Mouse (Mus musculus) forebrain, postnatal 0 days (tissue): ENCODE results near the gene Fggy. TPM values are rescaled to one million over a fixed set of nuclear protein-coding genes. Genes with fewer than 3 reads are reported as not detected.

Source experiments
- ATAC-seq: fragments of 200-750 bp; cut with Nextera tagmentation; 2 replicates; pipeline ENCODE4 v1.8.0; 2017; ENCODE audit warnings: mild to moderate bottlenecking, moderate library complexity
- DNase-seq: peaks from one replicate; pipeline ENCODE4 v3.0.0-alpha.2; 2015
- H3K27ac ChIP-seq: fragments of 300-500 bp; sonication (generic); 2 replicates; pipeline ENCODE4 v1.5.1; 2014; ENCODE audit warnings: low read depth, mild to moderate bottlenecking, antibody characterized with exemption, low read length, moderate library complexity, mixed read lengths
- H3K27me3 ChIP-seq: fragments of 300-500 bp; sonication (generic); 2 replicates; pipeline ENCODE4 v1.6.1; 2014; ENCODE audit warnings: mild to moderate bottlenecking, low read length, mixed read lengths; ENCODE audit not compliant: insufficient read depth
- H3K36me3 ChIP-seq: fragments of 300-500 bp; sonication (generic); 2 replicates; pipeline ENCODE4 v1.6.1; 2014; ENCODE audit warnings: mild to moderate bottlenecking, moderate library complexity; ENCODE audit not compliant: insufficient read depth
- H3K4me1 ChIP-seq: fragments of 300-500 bp; sonication (generic); 2 replicates; pipeline ENCODE4 v1.6.1; 2014; ENCODE audit warnings: antibody characterized with exemption; ENCODE audit not compliant: insufficient read depth
- H3K4me2 ChIP-seq: fragments of 300-500 bp; sonication (generic); 2 replicates; pipeline ENCODE4 v1.6.1; 2014; ENCODE audit warnings: low read depth, mild to moderate bottlenecking, moderate library complexity
- H3K4me3 ChIP-seq: fragments of 300-500 bp; sonication (generic); 2 replicates; pipeline ENCODE4 v1.5.1; 2014; ENCODE audit warnings: low read depth, low read length, mixed read lengths
- H3K9ac ChIP-seq: fragments of 300-500 bp; sonication (generic); 2 replicates; pipeline ENCODE4 v1.6.1; 2014; ENCODE audit warnings: mild to moderate bottlenecking
- H3K9me3 ChIP-seq: fragments of 300-500 bp; sonication (generic); 2 replicates; pipeline ENCODE4 v1.6.1; 2016; ENCODE audit warnings: low read length
- CTCF ChIP-seq: sonication (generic); IDR thresholded peaks from 2 replicates; pipeline ENCODE4 v1.5.1; 2016; ENCODE audit warnings: antibody characterized with exemption, control low read depth, low read depth
- WGBS: fragments of 180-500 bp; shearing (Covaris S2); extraction: QIAGEN DNeasy Blood & Tissue Kit; methylation state at CpG from one replicate; pipeline ENCODE4 v1.1.7; 2014; 5-methylcytosine and 5-hydroxymethylcytosine counted together
- polyA plus RNA-seq: library from polyadenylated mRNA; unstranded; fragments of >200 nt; fragmentation: Nextera tagmentation; extraction: Ambion mirVana; gene quantifications from 2 replicates; pipeline ENCODE4 v1.2.1, GENCODE M21; 2015
- total RNA-seq: library from RNA; depleted of rRNA; stranded (reverse); fragments of >200 nt; gene quantifications from 2 replicates; pipeline ENCODE4 v1.2.3, GENCODE M21; 2014

Gene Fggy
- total and polyA plus RNA-seq, 2 experiments from 2014 or later: 4.8 to 4.9 TPM

DNA sequence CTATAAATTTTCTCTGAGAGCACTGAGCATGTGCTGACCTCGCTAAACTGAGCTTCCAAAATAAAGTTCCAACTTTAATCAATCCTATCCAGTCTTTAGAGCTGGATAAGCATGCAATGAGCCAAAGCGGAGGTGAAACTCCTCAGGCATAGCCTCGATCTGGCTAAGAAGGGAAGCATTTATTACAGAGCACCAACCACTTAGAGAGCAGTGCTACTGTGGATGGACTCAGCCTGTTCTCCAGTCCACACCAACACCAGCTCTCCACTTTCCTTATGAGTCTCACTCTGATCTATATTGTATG lies 306.1 kb downstream of the Fggy start:
- DNase-seq (no peak), ATAC-seq (no peak)
- Histone ChIP-seq H3K4me3 (no peak overlapping the region), H3K9me3 (no peaks in the 10 kb centered on the region), H3K27me3 (no peaks in the 10 kb centered on the region), H3K27ac (no peak overlapping the region), H3K4me1 (no peaks in the 10 kb centered on the region), H3K4me2 (no peak overlapping the region), H3K9ac (no peak overlapping the region), H3K36me3 (no peaks in the 10 kb centered on the region)
- WGBS: 87% methylated on average over 3 of the region's 3 CpGs
- no peak for TF ChIP-seq CTCF

DNA sequence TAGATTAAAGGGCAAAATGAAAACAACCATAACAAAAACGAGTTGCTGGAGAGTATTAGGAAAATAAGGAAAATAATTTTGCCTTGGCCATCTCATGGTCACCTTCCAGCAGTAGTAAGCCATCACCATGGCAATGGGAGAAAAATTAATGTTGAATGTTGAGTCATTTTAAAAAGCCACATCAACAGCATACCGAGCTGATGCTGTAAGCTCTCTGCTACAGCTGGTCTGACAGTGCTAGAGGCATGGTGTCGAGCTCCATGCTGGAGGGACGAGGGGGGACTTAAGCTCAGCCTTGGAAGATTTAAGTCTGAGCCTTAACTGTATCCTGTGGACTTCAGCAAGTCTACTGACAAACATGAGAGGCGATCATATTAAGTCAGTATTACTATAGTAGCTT lies 307.9 kb downstream of the Fggy start:
- no peak for TF ChIP-seq CTCF
- H3K9me3 ChIP-seq: no peaks in the 10 kb centered on the region
- no peak overlapping the region for H3K27ac ChIP-seq
- no peak for DNase-seq
- no peak overlapping the region for H3K9ac ChIP-seq
- no peaks in the 10 kb centered on the region for H3K4me1 ChIP-seq
- H3K4me2 ChIP-seq: no peak overlapping the region
- 82% methylated on average over 5 of the region's 5 CpGs for WGBS
- H3K27me3 ChIP-seq: no peaks in the 10 kb centered on the region
- H3K4me3 ChIP-seq: no peak overlapping the region
- H3K36me3 ChIP-seq: no peaks in the 10 kb centered on the region
- ATAC-seq: no peak

DNA sequence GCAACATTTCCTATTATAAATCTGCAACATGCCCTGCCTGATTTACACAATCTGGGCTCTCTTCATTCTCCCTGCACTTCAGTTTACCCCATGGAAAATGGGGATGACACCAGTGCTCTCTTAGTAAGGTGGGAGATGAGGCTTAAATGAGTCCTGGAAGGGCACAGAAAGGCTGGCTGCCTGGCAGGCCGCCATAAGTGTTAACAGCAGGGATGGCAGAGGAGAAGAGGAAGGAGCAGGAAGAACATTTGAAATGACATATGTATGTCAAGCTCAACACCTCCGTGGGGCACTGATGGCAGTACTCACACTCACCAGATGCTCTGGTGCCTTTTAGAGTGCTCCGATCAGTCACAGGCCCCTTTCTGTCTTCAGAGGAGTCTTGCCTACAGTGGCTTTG lies 308.6 kb downstream of the Fggy start:
- H3K9ac ChIP-seq: no peak overlapping the region
- no peak for DNase-seq
- no peaks in the 10 kb centered on the region for H3K9me3 ChIP-seq
- ATAC-seq: peak; percentile 32; the same call in 1 of the 2 replicates
- H3K4me2 ChIP-seq: no peak overlapping the region
- no peaks in the 10 kb centered on the region for H3K36me3 ChIP-seq
- no peak for TF ChIP-seq CTCF
- 61% methylated on average over 3 of the region's 3 CpGs for WGBS
- no peaks in the 10 kb centered on the region for H3K27me3 ChIP-seq
- H3K4me3 ChIP-seq: no peak overlapping the region
- H3K4me1 ChIP-seq: no peaks in the 10 kb centered on the region
- no peak overlapping the region for H3K27ac ChIP-seq

DNA sequence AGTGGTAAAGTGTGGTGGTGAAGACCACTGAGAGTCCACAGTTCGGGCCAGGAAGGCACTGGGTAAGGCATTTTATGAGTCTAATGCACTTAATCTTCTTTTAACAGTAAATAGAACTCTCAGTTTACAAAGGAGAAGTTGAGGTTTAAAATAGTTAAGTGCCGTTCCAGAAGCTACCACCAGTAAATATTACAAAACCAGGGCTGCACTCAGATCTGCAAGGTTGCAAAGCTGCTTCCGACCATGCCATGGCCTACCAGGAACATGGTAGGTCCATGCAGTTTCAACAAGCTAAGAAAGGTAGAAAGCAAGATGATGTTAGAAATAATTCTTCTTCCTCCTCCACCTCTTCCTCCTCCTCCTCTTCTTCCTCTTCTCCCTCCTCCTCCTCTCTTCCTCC lies 309.8 kb downstream of the Fggy start:
- H3K36me3 ChIP-seq: no peaks in the 10 kb centered on the region
- H3K27ac ChIP-seq: no peak overlapping the region
- H3K9ac ChIP-seq: no peak overlapping the region
- no peaks in the 10 kb centered on the region for H3K4me1 ChIP-seq
- no peak for TF ChIP-seq CTCF
- no peak for ATAC-seq
- no peaks in the 10 kb centered on the region for H3K9me3 ChIP-seq
- H3K27me3 ChIP-seq: no peaks in the 10 kb centered on the region
- 97% methylated on average over 3 of the region's 3 CpGs for WGBS
- H3K4me2 ChIP-seq: no peak overlapping the region
- no peak overlapping the region for H3K4me3 ChIP-seq
- DNase-seq: no peak

DNA sequence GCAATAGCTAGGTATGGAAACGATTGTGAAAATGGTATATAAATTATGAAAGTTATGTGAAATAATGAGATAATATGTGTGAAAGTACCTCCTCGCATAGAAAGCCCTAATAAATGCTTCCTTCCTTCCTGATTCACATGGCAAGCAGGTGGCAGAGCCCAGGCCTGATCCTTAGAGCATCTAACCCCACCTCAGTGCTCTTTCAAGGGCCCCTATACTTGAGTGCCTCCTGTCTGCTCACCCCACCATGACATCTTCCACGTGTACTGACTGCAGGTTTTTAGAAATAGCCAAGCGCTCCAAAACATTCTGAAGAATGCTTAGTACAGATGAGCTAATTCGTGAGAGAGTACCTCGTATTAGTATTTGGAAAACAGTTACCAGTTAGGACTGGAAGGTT lies 311.0 kb downstream of the Fggy start:
- TF ChIP-seq CTCF: no peak
- H3K36me3 ChIP-seq: no peaks in the 10 kb centered on the region
- no peaks in the 10 kb centered on the region for H3K27me3 ChIP-seq
- no peak overlapping the region for H3K4me2 ChIP-seq
- ATAC-seq (no peak), DNase-seq (no peak)
- no peak overlapping the region for H3K27ac ChIP-seq
- H3K9me3 ChIP-seq: no peaks in the 10 kb centered on the region
- H3K4me3 ChIP-seq: no peak overlapping the region
- no peak overlapping the region for H3K9ac ChIP-seq
- 82% methylated on average over 6 of the region's 6 CpGs for WGBS
- H3K4me1 ChIP-seq: no peaks in the 10 kb centered on the region

DNA sequence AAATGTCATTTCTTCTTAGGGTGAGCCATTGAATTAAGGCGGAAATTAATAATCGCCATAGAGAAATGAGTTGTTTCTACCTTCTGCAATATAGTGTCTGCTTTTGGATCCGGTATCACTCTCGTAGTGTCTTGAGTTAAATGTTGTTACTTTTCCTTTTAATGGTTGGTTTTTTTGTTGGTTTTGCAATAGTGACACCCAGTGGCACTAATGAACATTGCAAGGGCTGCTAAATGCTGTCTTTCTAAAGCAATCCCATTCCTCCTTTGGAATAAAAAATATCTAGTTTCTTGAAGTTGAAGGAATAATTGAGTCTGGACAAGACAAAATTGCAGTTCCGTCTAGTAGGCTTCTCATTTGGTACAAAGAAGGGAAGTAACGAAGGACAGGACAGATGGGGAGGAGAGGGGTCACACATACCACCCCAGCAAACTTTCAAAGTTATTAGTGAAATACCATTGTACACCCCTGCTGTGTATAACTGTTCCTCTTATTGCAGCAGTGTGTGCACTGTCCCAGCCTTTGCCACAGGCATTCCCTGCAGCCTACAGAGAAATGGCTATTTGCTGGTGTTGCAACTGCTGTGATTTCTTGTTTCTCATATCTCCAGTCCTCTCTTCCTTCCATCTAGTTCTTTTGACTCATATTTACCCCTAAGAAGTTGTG lies 314.0 kb downstream of the Fggy start:
- Histone ChIP-seq H3K4me3 (no peak overlapping the region), H3K36me3 (no peaks in the 10 kb centered on the region), H3K4me1 (no peaks in the 10 kb centered on the region), H3K9me3 (no peaks in the 10 kb centered on the region), H3K9ac (no peak overlapping the region), H3K4me2 (no peak overlapping the region), H3K27me3 (no peaks in the 10 kb centered on the region), H3K27ac (no peak overlapping the region)
- 21% methylated on average over 6 of the region's 6 CpGs for WGBS
- TF ChIP-seq CTCF: peak; percentile 92
- ATAC-seq (peak; percentile 61; the same call in 1 of the 2 replicates), DNase-seq (peak; percentile 89)

DNA sequence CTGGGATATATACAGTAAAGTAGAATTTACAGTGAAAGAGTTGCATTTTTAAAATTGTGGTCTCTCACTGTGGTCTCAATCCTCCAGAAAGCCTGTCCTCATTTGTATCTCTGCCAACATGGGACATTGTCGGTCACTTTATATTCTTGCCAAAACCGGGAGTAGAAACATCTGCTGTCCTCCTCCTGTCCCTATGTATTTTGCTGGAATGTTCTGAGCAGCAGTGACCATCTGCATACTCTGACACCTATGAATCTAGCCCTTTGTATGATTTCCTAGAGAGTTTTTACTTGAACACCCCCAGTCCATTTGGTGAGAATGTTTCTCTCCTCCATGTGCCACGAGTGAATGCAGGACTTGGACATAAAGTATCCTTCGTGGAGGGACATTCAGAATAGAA lies 318.6 kb downstream of the Fggy start:
- no peak for ATAC-seq
- 76% methylated on average over 4 of the region's 4 CpGs for WGBS
- no peak overlapping the region for H3K4me3 ChIP-seq
- H3K4me2 ChIP-seq: no peak overlapping the region
- H3K4me1 ChIP-seq: no peaks in the 10 kb centered on the region
- no peaks in the 10 kb centered on the region for H3K9me3 ChIP-seq
- H3K9ac ChIP-seq: no peak overlapping the region
- H3K36me3 ChIP-seq: no peaks in the 10 kb centered on the region
- TF ChIP-seq CTCF: no peak
- no peaks in the 10 kb centered on the region for H3K27me3 ChIP-seq
- H3K27ac ChIP-seq: no peak overlapping the region
- DNase-seq: no peak

DNA sequence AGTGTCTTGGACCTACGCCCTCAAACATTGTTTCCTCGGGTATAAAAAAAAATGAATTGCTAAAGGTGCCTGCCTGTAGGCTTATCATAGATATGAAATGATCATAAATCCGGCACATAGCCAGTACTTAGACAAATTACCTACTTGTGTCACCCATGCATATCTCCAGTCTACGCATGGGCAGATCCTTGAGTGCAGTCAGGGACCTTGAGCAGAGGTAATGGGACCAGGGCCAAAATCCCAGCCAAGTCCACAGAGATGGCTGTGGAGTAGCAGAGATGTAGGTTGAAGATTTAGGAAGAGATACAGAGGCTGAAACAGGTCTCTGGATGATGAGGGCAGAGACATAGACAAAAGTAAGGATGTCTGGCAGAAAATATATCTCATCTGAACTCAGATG lies 320.1 kb downstream of the Fggy start:
- Histone ChIP-seq H3K4me2 (no peak overlapping the region), H3K4me3 (no peak overlapping the region), H3K4me1 (no peaks in the 10 kb centered on the region), H3K9me3 (no peaks in the 10 kb centered on the region), H3K27me3 (no peaks in the 10 kb centered on the region), H3K9ac (no peak overlapping the region), H3K36me3 (no peaks in the 10 kb centered on the region), H3K27ac (no peak overlapping the region)
- TF ChIP-seq CTCF: no peak
- WGBS: 95% methylated on average over 4 of the region's 4 CpGs
- ATAC-seq: no peak
- no peak for DNase-seq
